Mouse (Mus musculus): ENCODE measurements around the gene Ptpn22. TPM values are rescaled to one million over a fixed set of nuclear protein-coding genes. Genes with fewer than 3 reads are reported as not detected.
"Not testable (repeated sequence)": the region's sequence is repeated elsewhere in the genome, so short reads cannot be mapped to it uniquely, and the experiment has no call there.

The Ptpn22 gene
- polyA plus RNA-seq, 1 experiment: 0.77 TPM

DNA sequence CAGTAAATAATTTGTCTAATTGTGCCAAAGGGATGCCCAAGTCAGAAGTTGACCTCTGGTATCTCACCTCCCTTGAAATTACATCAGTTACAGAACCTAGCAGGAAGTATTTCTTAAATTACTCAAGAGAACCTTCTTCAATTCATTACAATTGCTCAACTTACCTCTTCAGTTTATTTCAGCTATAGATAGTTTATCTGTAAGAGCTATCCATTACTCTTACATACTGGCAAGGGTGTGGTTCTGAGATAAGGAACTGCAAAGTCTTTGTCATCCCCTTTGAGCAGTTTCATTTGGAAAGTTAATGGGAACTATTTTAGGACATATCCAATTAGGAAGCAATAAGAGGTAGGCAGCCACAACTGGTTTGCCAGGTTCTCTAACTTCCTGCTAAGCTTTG, 27.2 kb upstream of the Ptpn22 start, which contains the start of gene Bcl2l15:
Gene Bcl2l15 (plus strand): TSS at position 176 of the 400 bp plus-strand sequence.
- H3K4me3 ChIP-seq (ENCODE audit: control insufficient read depth, low read depth, low read length): no peak within 1 kb of the TSS
- no peaks in the 10 kb centered on the region for H3K4me1 ChIP-seq (ENCODE audit: control insufficient read depth, insufficient read depth, low read length)
- TF ChIP-seq POLR2A (IDR thresholded peaks at IDR 0.05; ENCODE audit: control insufficient read depth, low read depth, low read length) (no peak), CTCF (IDR thresholded peaks at IDR 0.05; ENCODE audit: control insufficient read depth, insufficient read depth, insufficient replicate concordance, low read depth, low read length) (no peak)
- H3K36me3 ChIP-seq (ENCODE audit: control insufficient read depth, insufficient read depth, low read length): no peaks in the 10 kb centered on the region
- no peak within 1 kb of the TSS for H3K27ac ChIP-seq (ENCODE audit: control insufficient read depth, insufficient read depth, low read depth, low read length)
- H3K27me3 ChIP-seq (ENCODE audit: control insufficient read depth, insufficient read depth, low read length): no peaks in the 10 kb centered on the region

- Histone ChIP-seq H3K27ac (ENCODE audit: control insufficient read depth, insufficient read depth, low read depth, low read length) (no peak overlapping the region), H3K4me3 (ENCODE audit: control insufficient read depth, low read depth, low read length) (no peak overlapping the region), H3K4me1 (ENCODE audit: control insufficient read depth, insufficient read depth, low read length) (no peaks in the 10 kb centered on the region), H3K36me3 (ENCODE audit: control insufficient read depth, insufficient read depth, low read length) (no peaks in the 10 kb centered on the region), H3K27me3 (ENCODE audit: control insufficient read depth, insufficient read depth, low read length) (no peaks in the 10 kb centered on the region)
- TF ChIP-seq POLR2A (IDR thresholded peaks at IDR 0.05; ENCODE audit: control insufficient read depth, low read depth, low read length): no peak
- TF ChIP-seq CTCF (IDR thresholded peaks at IDR 0.05; ENCODE audit: control insufficient read depth, insufficient read depth, insufficient replicate concordance, low read depth, low read length): no peak
These were observed 25.6 kb upstream of the Ptpn22 start for GRCm38 (mm10) chr3:103834001-103834400.

GRCm38 (mm10) chr3:103835272-103835950, 24.2 kb upstream of the Ptpn22 start:
- TF ChIP-seq CTCF (IDR thresholded peaks at IDR 0.05; ENCODE audit: control insufficient read depth, insufficient read depth, insufficient replicate concordance, low read depth, low read length) (no peak), POLR2A (IDR thresholded peaks at IDR 0.05; ENCODE audit: control insufficient read depth, low read depth, low read length) (no peak)
- Histone ChIP-seq H3K27me3 (ENCODE audit: control insufficient read depth, insufficient read depth, low read length) (no peaks in the 10 kb centered on the region), H3K4me3 (ENCODE audit: control insufficient read depth, low read depth, low read length) (no peak overlapping the region), H3K36me3 (ENCODE audit: control insufficient read depth, insufficient read depth, low read length) (no peaks in the 10 kb centered on the region), H3K27ac (ENCODE audit: control insufficient read depth, insufficient read depth, low read depth, low read length) (no peak overlapping the region), H3K4me1 (ENCODE audit: control insufficient read depth, insufficient read depth, low read length) (no peaks in the 10 kb centered on the region)

DNA sequence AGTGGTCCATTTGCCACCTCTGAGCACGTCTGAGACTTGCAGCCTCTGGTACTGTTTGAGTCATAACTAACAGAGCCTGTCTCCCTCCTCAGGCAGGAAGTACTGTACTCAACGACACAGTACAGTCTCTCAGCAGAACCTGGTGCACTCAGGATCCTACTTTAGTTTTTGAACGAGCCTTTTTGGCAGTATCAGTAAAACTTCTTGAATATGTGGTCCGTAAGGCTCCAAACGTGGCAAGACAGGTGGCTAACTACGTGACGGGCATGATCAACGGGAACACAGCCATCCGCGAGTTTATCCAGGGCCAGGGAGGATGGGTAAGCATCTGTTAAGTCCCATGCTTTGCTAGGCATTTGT, 23.7 kb upstream of the Ptpn22 start:
- Histone ChIP-seq H3K4me3 (ENCODE audit: control insufficient read depth, low read depth, low read length) (no peak overlapping the region), H3K27me3 (ENCODE audit: control insufficient read depth, insufficient read depth, low read length) (no peaks in the 10 kb centered on the region), H3K36me3 (ENCODE audit: control insufficient read depth, insufficient read depth, low read length) (no peaks in the 10 kb centered on the region), H3K27ac (ENCODE audit: control insufficient read depth, insufficient read depth, low read depth, low read length) (no peak overlapping the region), H3K4me1 (ENCODE audit: control insufficient read depth, insufficient read depth, low read length) (no peaks in the 10 kb centered on the region)
- TF ChIP-seq CTCF (IDR thresholded peaks at IDR 0.05; ENCODE audit: control insufficient read depth, insufficient read depth, insufficient replicate concordance, low read depth, low read length) (no peak), POLR2A (IDR thresholded peaks at IDR 0.05; ENCODE audit: control insufficient read depth, low read depth, low read length) (no peak)

- TF ChIP-seq CTCF (IDR thresholded peaks at IDR 0.05; ENCODE audit: control insufficient read depth, insufficient read depth, insufficient replicate concordance, low read depth, low read length) (no peak), POLR2A (IDR thresholded peaks at IDR 0.05; ENCODE audit: control insufficient read depth, low read depth, low read length) (no peak)
- H3K27ac ChIP-seq (ENCODE audit: control insufficient read depth, insufficient read depth, low read depth, low read length): no peak overlapping the region
- H3K27me3 ChIP-seq (ENCODE audit: control insufficient read depth, insufficient read depth, low read length): no peaks in the 10 kb centered on the region
- H3K4me1 ChIP-seq (ENCODE audit: control insufficient read depth, insufficient read depth, low read length): no peaks in the 10 kb centered on the region
- H3K4me3 ChIP-seq (ENCODE audit: control insufficient read depth, low read depth, low read length): no peak overlapping the region
- H3K36me3 ChIP-seq (ENCODE audit: control insufficient read depth, insufficient read depth, low read length): no peaks in the 10 kb centered on the region
These were observed 23.1 kb upstream of the Ptpn22 start for GRCm38 (mm10) chr3:103836453-103836852.

DNA sequence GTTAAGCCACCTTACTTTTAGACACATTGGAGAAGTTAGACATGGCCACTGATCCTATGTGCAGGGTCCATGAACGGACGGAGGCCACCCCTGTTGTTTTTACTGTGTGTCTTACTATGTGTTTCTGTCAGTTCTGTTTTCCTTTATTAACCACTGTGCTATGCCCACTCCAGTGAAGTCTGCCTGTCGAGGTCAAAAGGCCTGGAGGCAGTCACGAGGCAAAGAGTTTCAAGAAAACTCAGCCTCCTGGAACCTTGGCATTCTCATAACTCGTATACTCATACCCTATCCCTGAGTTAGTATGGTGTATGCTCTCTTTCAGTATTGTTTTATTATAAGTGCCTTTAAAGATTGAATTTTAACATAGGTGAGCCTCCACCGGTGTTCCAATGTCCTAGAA, 19.9 kb upstream of the Ptpn22 start:
- no peak overlapping the region for H3K27ac ChIP-seq (ENCODE audit: control insufficient read depth, insufficient read depth, low read depth, low read length)
- TF ChIP-seq POLR2A (IDR thresholded peaks at IDR 0.05; ENCODE audit: control insufficient read depth, low read depth, low read length) (no peak), CTCF (IDR thresholded peaks at IDR 0.05; ENCODE audit: control insufficient read depth, insufficient read depth, insufficient replicate concordance, low read depth, low read length) (no peak)
- H3K4me1 ChIP-seq (ENCODE audit: control insufficient read depth, insufficient read depth, low read length): no peaks in the 10 kb centered on the region

DNA sequence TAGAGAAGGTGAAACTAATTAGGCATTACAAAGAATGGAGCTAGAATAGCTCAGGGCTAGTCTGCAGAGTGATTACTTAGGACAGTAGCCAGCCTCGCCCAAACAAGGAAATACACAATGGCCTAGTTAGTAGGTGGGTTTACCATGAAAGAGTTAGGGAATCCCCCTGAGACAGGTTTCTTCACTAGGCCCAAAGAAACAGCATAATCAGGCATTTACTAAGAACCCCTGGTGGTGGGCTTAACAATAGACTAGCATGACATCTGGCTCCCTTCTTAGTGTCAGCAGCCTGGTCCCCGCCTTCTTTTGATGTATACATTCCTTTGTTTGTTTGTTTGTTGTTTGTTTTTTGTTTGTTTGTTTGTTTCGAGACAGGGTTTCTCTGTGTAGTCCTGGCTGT, 19.4 kb upstream of the Ptpn22 start:
- H3K27me3 ChIP-seq (ENCODE audit: control insufficient read depth, insufficient read depth, low read length); H3K27ac ChIP-seq (ENCODE audit: control insufficient read depth, insufficient read depth, low read depth, low read length); H3K4me3 ChIP-seq (ENCODE audit: control insufficient read depth, low read depth, low read length): not testable (repeated sequence)

More for the DNA sequence above, 19.9 kb upstream of the Ptpn22 start:
- H3K4me3 ChIP-seq (ENCODE audit: control insufficient read depth, low read depth, low read length): no peak overlapping the region
- no peaks in the 10 kb centered on the region for H3K36me3 ChIP-seq (ENCODE audit: control insufficient read depth, insufficient read depth, low read length)
- no peaks in the 10 kb centered on the region for H3K27me3 ChIP-seq (ENCODE audit: control insufficient read depth, insufficient read depth, low read length)

GRCm38 (mm10) chr3:103840946-103841345, 18.6 kb upstream of the Ptpn22 start:
- H3K36me3 ChIP-seq (ENCODE audit: control insufficient read depth, insufficient read depth, low read length); H3K27ac ChIP-seq (ENCODE audit: control insufficient read depth, insufficient read depth, low read depth, low read length); H3K4me3 ChIP-seq (ENCODE audit: control insufficient read depth, low read depth, low read length); H3K27me3 ChIP-seq (ENCODE audit: control insufficient read depth, insufficient read depth, low read length); H3K4me1 ChIP-seq (ENCODE audit: control insufficient read depth, insufficient read depth, low read length): not testable (repeated sequence)

More for the DNA sequence above, 19.4 kb upstream of the Ptpn22 start:
- not testable (repeated sequence) for H3K4me1 ChIP-seq (ENCODE audit: control insufficient read depth, insufficient read depth, low read length); H3K36me3 ChIP-seq (ENCODE audit: control insufficient read depth, insufficient read depth, low read length)

Measured in testis, adult 2 months (tissue).